Mouse (Mus musculus) kidney, embryonic 16.5 days (tissue): ENCODE data around the gene Mif4gd. TPM values are rescaled to one million over a fixed set of nuclear protein-coding genes. Genes with fewer than 3 reads are reported as not detected.

Source experiments
- ATAC-seq: fragments of 200-750 bp; cut with Nextera tagmentation; 2 replicates; pipeline ENCODE4 v1.8.0; 2017; ENCODE audit warnings: moderate TSS enrichment; ENCODE audit not compliant: low FRiP score, low TSS enrichment
- H3K27ac ChIP-seq: fragments of 300-500 bp; sonication (generic); 2 replicates; pipeline ENCODE4 v1.5.1; 2014; ENCODE audit warnings: low read length
- H3K27me3 ChIP-seq: fragments of 300-500 bp; sonication (generic); 2 replicates; pipeline ENCODE4 v1.6.1; 2014; ENCODE audit warnings: low read length, control low read depth, mixed read lengths; ENCODE audit not compliant: insufficient read depth
- H3K36me3 ChIP-seq: fragments of 300-500 bp; sonication (generic); 2 replicates; pipeline ENCODE4 v1.6.1; 2014; ENCODE audit warnings: low read length, control low read depth, mixed read lengths; ENCODE audit not compliant: insufficient read depth
- H3K4me1 ChIP-seq: fragments of 300-500 bp; sonication (generic); 2 replicates; pipeline ENCODE4 v1.6.1; 2014; ENCODE audit warnings: low read length, control low read depth, mixed read lengths; ENCODE audit not compliant: insufficient read depth
- H3K4me2 ChIP-seq: fragments of 300-500 bp; sonication (generic); replicated peaks from 2 replicates; pipeline ENCODE4 v1.6.1; 2014; ENCODE audit warnings: low read depth, low read length
- H3K4me3 ChIP-seq: fragments of 300-500 bp; sonication (generic); 2 replicates; pipeline ENCODE4 v1.5.1; 2014; ENCODE audit warnings: mild to moderate bottlenecking, low read length
- H3K9ac ChIP-seq: fragments of 300-500 bp; sonication (generic); replicated peaks from 2 replicates; pipeline ENCODE4 v1.6.1; 2014; ENCODE audit warnings: low read length
- H3K9me3 ChIP-seq: fragments of 300-500 bp; sonication (generic); 2 replicates; pipeline ENCODE4 v1.6.1; 2016; ENCODE audit warnings: low read length, control low read depth
- WGBS: fragments of 180-500 bp; shearing (Covaris S2); extraction: QIAGEN DNeasy Blood & Tissue Kit; methylation state at CpG from one replicate; pipeline ENCODE4 v1.1.7; 2014; 5-methylcytosine and 5-hydroxymethylcytosine counted together
- polyA plus RNA-seq: library from polyadenylated mRNA; unstranded; fragments of >200 nt; fragmentation: Nextera tagmentation; extraction: Ambion mirVana; gene quantifications from 2 replicates; pipeline ENCODE4 v1.2.1, GENCODE M21; 2015

Gene Mif4gd
- polyA plus RNA-seq, 1 experiment from 2014 or later: 47.1 TPM

DNA sequence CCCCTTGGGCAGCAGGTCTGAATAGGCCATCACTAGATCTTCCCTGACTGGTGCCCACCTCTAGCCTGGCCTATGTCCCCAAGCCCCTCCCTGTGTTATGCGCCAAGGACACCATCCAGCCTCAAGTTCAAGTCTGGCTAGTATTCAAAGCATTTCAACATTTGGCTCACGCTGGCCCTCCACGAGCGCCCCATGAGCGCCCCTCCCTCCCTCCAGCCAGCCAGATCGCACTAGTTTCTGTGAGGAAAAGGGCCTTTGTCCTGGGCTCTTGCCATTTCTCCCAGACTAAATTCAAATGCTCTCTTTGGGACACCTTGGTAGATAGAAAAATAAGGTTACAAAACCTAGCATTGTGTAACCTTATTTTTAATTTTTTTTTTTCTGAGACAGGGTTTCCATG lies 3.1 kb upstream of the Mif4gd start:
- ATAC-seq: no peak
- H3K4me3 ChIP-seq: no peak overlapping the region
- H3K27ac ChIP-seq: peak overlapping the region; percentile 45; the same call in 1 of the 2 replicates
- no peaks in the 10 kb centered on the region for H3K27me3 ChIP-seq
- 92% methylated on average over 6 of the region's 6 CpGs for WGBS
- H3K36me3 ChIP-seq: peaks cover 16% of the 10 kb centered on the region
- no peak overlapping the region for H3K9ac ChIP-seq
- H3K4me2 ChIP-seq: no peak overlapping the region
- peaks cover 41% of the 10 kb centered on the region for H3K4me1 ChIP-seq
- no peaks in the 10 kb centered on the region for H3K9me3 ChIP-seq

DNA sequence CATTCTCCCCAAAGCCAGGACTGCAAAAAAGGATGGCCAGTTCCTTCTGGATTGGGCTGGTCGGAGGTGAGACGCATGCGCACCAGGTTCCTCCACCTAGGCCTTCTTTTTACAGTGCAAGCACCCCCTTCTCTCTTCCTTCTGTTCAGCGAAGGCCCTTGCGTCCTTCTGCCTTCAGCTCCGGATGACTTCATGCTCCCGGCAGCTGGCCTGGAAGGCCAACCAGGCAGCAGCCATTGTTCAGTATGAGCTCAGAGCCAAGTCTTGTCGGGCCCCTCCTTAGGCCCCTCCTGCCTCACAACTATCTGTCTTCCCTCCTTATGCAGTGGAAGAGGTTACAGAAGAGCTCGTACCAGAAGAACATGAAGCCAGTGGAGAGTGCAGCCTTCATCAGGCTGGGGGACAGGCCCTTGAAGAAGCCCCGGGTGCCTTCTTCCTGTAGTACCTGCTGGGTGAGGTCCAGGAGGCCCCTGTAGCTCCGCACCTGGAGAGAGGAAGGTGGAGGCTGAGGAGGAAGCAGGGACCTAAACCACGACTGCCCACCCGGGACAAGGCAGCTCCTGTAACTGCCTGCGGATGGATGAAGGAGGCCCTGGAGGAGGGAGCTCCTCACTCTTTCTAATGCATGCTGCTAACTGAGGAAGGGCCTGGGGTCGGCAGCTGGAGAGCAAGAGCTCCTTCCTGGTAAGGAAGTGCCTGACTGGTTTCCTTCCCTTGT lies 2.5 kb upstream of the Mif4gd start:
- Histone ChIP-seq H3K27me3 (no peaks in the 10 kb centered on the region), H3K36me3 (peaks cover 11% of the 10 kb centered on the region), H3K27ac (peak overlapping the region; percentile 45), H3K9ac (0 out of 2 replicates have a peak overlapping the region, but pooled peaks have one; percentile 31), H3K4me2 (no peak overlapping the region), H3K4me3 (no peak overlapping the region), H3K4me1 (peaks cover 41% of the 10 kb centered on the region), H3K9me3 (no peaks in the 10 kb centered on the region)
- ATAC-seq: no peak
- 69% methylated on average over 15 of the region's 15 CpGs for WGBS

DNA sequence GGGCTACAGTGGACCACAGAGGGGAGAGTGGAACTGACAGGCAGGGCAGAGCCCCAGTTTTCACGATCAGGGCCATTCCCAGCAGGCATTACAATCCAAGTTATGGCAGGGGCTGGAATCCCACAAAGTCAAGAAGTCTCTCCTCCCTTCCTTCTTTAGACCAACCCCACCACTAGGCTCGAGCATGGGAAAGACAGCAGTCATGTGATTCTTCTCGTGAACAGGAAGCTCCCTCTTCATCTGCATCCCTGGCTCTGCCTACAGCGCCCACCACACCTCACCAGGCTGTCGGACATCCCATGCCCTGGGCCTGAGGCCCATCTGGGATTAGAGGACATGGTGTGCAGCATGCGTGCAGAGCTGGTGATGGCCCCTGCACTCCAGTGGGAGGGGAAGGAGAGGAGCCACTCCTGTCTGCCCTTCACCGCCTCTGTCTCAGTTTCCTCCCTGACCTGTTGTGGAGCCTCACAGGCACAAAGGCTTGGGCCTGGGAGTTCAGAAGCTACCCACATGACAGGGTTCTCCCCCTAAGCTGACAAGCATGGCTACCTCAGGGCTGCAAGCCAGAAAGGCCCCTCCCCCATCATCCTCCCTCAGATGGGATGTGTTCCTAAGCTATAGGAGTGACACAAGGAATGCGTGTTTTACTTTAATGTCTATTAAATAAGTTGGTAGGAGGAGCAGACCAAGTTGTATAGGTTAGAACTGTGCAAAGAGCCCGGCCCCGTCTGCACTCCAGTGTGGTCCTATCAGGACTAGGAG lies 1.8 kb upstream of the Mif4gd start:
- Histone ChIP-seq H3K4me1 (peaks cover 41% of the 10 kb centered on the region), H3K4me3 (no peak overlapping the region), H3K27me3 (no peaks in the 10 kb centered on the region), H3K9me3 (no peaks in the 10 kb centered on the region), H3K36me3 (peaks cover 9% of the 10 kb centered on the region; the same call in 1 of the 2 replicates), H3K9ac (no peak overlapping the region), H3K27ac (peak overlapping the region; percentile 45), H3K4me2 (no peak overlapping the region)
- WGBS: 55% methylated on average over 10 of the region's 10 CpGs
- ATAC-seq: peak; percentile 50; the same call in 1 of the 2 replicates

- peaks cover 41% of the 10 kb centered on the region for H3K4me1 ChIP-seq
- WGBS: under 1% methylated on average over 16 of the region's 16 CpGs
- no peak for ATAC-seq
- H3K9me3 ChIP-seq: no peaks in the 10 kb centered on the region
- H3K9ac ChIP-seq: peak overlapping the region; percentile 69
- no peaks in the 10 kb centered on the region for H3K27me3 ChIP-seq
- H3K36me3 ChIP-seq: peaks cover 15% of the 10 kb centered on the region; the same call in 1 of the 2 replicates
- peak overlapping the region; percentile 93 for H3K27ac ChIP-seq
- H3K4me3 ChIP-seq: peak overlapping the region; percentile 57
- H3K4me2 ChIP-seq: peak overlapping the region; percentile 62
Observed at GRCm38 (mm10) chr11:115613138-115613945, 573 bp upstream of the Mif4gd start.

DNA sequence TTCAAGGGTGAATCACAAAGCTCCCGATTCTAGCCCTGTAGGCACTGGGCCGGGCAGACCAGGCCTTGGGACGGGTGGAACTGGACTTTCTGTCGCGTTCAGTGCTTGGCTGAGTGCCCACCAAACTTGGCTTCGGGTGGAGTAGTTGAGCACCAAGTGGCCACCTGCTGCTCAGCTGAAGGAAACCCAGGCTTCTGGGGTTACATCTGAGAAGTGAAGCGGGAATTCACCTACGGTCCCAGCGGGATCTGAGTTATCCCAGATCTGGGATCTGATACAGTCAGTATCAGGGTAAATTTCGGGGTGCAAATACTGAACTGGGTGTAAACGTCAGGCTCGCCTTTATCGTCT lies 735 bp downstream of the Mif4gd start:
- Histone ChIP-seq H3K9ac (peak overlapping the region; percentile 69), H3K4me2 (peak overlapping the region; percentile 62), H3K4me1 (peaks cover 41% of the 10 kb centered on the region), H3K4me3 (peak overlapping the region; percentile 57), H3K27me3 (no peaks in the 10 kb centered on the region), H3K9me3 (no peaks in the 10 kb centered on the region), H3K27ac (peak overlapping the region; percentile 93), H3K36me3 (peaks cover 28% of the 10 kb centered on the region)
- 1% methylated on average over 13 of the region's 13 CpGs for WGBS
- peak; percentile 5 for ATAC-seq

GRCm38 (mm10) chr11:115611173-115611572 lies 1.6 kb downstream of the Mif4gd start:
- 0 out of 2 replicates have a peak overlapping the region, but pooled peaks have one; percentile 93 for H3K27ac ChIP-seq
- no peaks in the 10 kb centered on the region for H3K9me3 ChIP-seq
- WGBS: 51% methylated on average over 6 of the region's 6 CpGs
- H3K4me1 ChIP-seq: peaks cover 41% of the 10 kb centered on the region
- peaks cover 32% of the 10 kb centered on the region for H3K36me3 ChIP-seq
- peak overlapping the region; percentile 62 for H3K4me2 ChIP-seq
- H3K4me3 ChIP-seq: no peak overlapping the region
- no peaks in the 10 kb centered on the region for H3K27me3 ChIP-seq
- peak overlapping the region; percentile 27; the same call in 1 of the 2 replicates for H3K9ac ChIP-seq
- no peak for ATAC-seq

DNA sequence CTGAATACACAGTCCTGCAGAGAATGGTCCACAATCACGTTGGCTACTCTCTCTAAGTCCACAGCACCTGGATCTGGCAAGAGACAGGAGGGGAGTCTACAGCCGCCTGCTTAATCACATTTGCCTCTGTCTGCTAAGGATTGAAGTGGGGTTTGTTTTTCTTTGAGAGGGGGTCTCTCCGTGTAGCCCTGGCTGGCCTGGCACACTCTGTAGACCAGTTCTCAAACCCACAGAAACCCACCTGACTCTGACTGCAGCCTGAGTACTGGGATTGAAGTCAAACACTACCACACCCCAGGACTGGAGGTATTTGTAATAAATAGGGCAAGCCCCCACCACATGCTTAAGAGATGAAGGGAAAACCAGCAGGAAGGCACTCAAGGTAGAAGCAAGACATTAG lies 3.2 kb downstream of the Mif4gd start:
- H3K36me3 ChIP-seq: peaks cover 38% of the 10 kb centered on the region
- H3K27ac ChIP-seq: no peak overlapping the region
- WGBS: 78% methylated on average over 3 of the region's 3 CpGs
- H3K9ac ChIP-seq: no peak overlapping the region
- no peak overlapping the region for H3K4me3 ChIP-seq
- no peak for ATAC-seq
- H3K4me1 ChIP-seq: peaks cover 40% of the 10 kb centered on the region
- no peaks in the 10 kb centered on the region for H3K27me3 ChIP-seq
- H3K9me3 ChIP-seq: no peaks in the 10 kb centered on the region
- no peak overlapping the region for H3K4me2 ChIP-seq

DNA sequence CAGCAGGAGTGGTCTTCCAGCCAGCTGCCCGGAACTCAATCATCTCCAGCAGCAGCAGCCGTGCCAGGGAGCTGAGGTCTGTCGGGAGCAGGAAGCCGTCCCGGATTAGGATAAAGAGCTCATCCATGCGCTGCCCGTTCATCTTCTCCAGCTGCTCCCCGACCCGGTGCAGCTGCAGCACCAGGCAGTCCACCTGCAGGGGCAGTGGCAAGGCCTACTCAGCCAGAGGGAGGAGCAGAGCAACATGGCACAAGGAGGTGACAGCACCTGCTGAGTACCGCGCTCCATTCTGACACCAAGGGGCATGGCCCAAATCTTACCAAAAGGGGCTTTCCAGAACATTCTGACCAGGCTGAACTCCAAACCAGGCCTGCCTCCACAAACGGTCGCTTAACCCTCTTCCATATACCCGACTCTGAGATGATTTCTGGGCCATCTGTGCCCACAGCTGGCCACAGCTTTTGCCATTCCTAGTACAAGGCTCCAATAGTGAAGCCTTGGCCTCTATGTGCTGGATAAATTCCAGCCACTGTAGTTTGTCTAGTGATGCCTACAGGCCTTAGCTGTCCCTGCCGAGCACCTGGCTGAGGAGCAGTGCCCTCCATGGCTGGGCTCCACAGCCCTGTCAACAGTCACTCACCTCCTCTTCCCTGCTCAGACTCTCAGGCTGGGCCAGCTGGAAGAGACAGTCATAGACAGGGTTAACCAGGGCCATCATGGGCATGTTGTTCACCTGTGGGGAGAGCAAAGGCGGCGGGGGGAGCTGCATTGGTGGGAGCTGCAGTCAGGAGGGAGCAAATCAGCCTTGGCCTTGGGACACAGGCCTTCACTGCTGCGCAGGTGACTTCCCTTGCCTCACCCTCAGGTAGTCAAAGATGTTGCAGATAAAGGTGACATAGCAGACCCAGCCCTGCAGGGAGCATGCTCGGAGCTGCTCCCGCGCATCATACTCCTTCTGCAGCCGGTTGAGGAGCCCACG lies 4.1 kb downstream of the Mif4gd start:
- H3K4me3 ChIP-seq: no peak overlapping the region
- H3K9ac ChIP-seq: no peak overlapping the region
- ATAC-seq: no peak
- no peaks in the 10 kb centered on the region for H3K9me3 ChIP-seq
- peaks cover 38% of the 10 kb centered on the region for H3K36me3 ChIP-seq
- H3K4me2 ChIP-seq: no peak overlapping the region
- WGBS: 78% methylated on average over 23 of the region's 23 CpGs
- H3K4me1 ChIP-seq: peaks cover 32% of the 10 kb centered on the region
- no peak overlapping the region for H3K27ac ChIP-seq
- H3K27me3 ChIP-seq: no peaks in the 10 kb centered on the region

DNA sequence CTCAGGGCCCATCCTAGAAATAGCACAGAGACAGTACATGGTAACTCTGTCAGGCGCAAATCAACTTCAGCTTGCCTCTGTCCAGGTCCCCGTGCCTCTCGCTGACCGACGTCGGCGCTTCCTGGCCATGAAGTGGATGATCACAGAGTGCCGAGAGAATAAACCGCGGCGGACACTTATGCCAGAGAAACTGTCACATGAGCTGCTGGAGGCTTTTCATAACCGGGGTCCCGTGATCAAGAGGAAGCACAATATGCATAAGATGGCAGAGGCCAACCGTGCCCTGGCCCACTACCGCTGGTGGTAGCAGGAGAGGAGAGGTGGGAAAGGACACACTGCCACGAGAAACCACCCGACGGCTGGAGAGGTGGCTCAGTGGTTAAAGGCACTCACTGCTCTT lies 6.0 kb downstream of the Mif4gd start:
- Histone ChIP-seq H3K4me2 (no peak overlapping the region), H3K36me3 (peaks cover 38% of the 10 kb centered on the region), H3K4me3 (no peak overlapping the region), H3K27me3 (no peaks in the 10 kb centered on the region), H3K9ac (no peak overlapping the region), H3K4me1 (peaks cover 32% of the 10 kb centered on the region), H3K27ac (no peak overlapping the region), H3K9me3 (no peaks in the 10 kb centered on the region)
- ATAC-seq: no peak
- 92% methylated on average over 18 of the region's 18 CpGs for WGBS
